Mouse (Mus musculus): ENCODE measurements around the gene Ifi27l2a.
"Not testable (repeated sequence)": the region's sequence is repeated elsewhere in the genome, so short reads cannot be mapped to it uniquely, and the experiment has no call there.

The Ifi27l2a gene

GRCm38 (mm10) chr12:103443524-103443923 is at the start of gene Ifi27l2a:
Gene Ifi27l2a, minus strand, starts transcription at chr12:103443680.
- peak; percentile 48 for DNase-seq (ENCODE audit: low read depth, low spot score)

GRCm38 (mm10) chr12:103492767-103493166 is 49.3 kb upstream of the Ifi27l2a start:
- peak; percentile 74 for DNase-seq (ENCODE audit: low read depth, low spot score)

GRCm38 (mm10) chr12:103491091-103491730 is 47.7 kb upstream of the Ifi27l2a start:
- DNase-seq (ENCODE audit: low read depth, low spot score) = no peak

GRCm38 (mm10) chr12:103487750-103488149 is 44.3 kb upstream of the Ifi27l2a start:
- DNase-seq (ENCODE audit: low read depth, low spot score) = no peak

GRCm38 (mm10) chr12:103487276-103487675 is 43.8 kb upstream of the Ifi27l2a start:
- DNase-seq (ENCODE audit: low read depth, low spot score) = peak; percentile 64

GRCm38 (mm10) chr12:103486726-103487125 is 43.2 kb upstream of the Ifi27l2a start:
- DNase-seq (ENCODE audit: low read depth, low spot score) = peak; percentile 70

GRCm38 (mm10) chr12:103484200-103484972 is 40.9 kb upstream of the Ifi27l2a start:
- not testable (repeated sequence) for DNase-seq (ENCODE audit: low read depth, low spot score)

- no peak for DNase-seq (ENCODE audit: low read depth, low spot score)
These were observed 39.3 kb upstream of the Ifi27l2a start for GRCm38 (mm10) chr12:103482781-103483180.

- DNase-seq (ENCODE audit: low read depth, low spot score) = no peak
These were observed 38.2 kb upstream of the Ifi27l2a start for GRCm38 (mm10) chr12:103481671-103482070.

GRCm38 (mm10) chr12:103477461-103478015 is 34.1 kb upstream of the Ifi27l2a start:
- no peak for DNase-seq (ENCODE audit: low read depth, low spot score)

- no peak for DNase-seq (ENCODE audit: low read depth, low spot score)
These were observed 33.4 kb upstream of the Ifi27l2a start for GRCm38 (mm10) chr12:103476779-103477389.

GRCm38 (mm10) chr12:103474481-103474880 is 31.0 kb upstream of the Ifi27l2a start:
- no peak for DNase-seq (ENCODE audit: low read depth, low spot score)

GRCm38 (mm10) chr12:103457140-103457539 is 13.7 kb upstream of the Ifi27l2a start, which contains the start of gene Ifi27l2b:
Gene Ifi27l2b, minus strand, starts transcription at chr12:103457223.
- DNase-seq (ENCODE audit: low read depth, low spot score) = no peak

GRCm38 (mm10) chr12:103456727-103457126 is 13.2 kb upstream of the Ifi27l2a start:
- DNase-seq (ENCODE audit: low read depth, low spot score) = not testable (repeated sequence)

GRCm38 (mm10) chr12:103453361-103453760 is 9.9 kb upstream of the Ifi27l2a start:
- DNase-seq (ENCODE audit: low read depth, low spot score) = no peak

- no peak for DNase-seq (ENCODE audit: low read depth, low spot score)
These were observed 1.6 kb upstream of the Ifi27l2a start for GRCm38 (mm10) chr12:103445060-103445459.

GRCm38 (mm10) chr12:103444261-103444660 is 781 bp upstream of the Ifi27l2a start:
- DNase-seq (ENCODE audit: low read depth, low spot score) = not testable (repeated sequence)

- no peak for DNase-seq (ENCODE audit: low read depth, low spot score)
These were observed 5.9 kb downstream of the Ifi27l2a start for GRCm38 (mm10) chr12:103437601-103438000.

GRCm38 (mm10) chr12:103434861-103435260 is 8.6 kb downstream of the Ifi27l2a start:
- no peak for DNase-seq (ENCODE audit: low read depth, low spot score)

- DNase-seq (ENCODE audit: low read depth, low spot score) = peak; percentile 94
These were observed 9.3 kb downstream of the Ifi27l2a start, which contains the start of gene Ifi27 for GRCm38 (mm10) chr12:103433986-103434731. Gene Ifi27, plus strand, starts transcription at chr12:103434211.

GRCm38 (mm10) chr12:103433430-103433829 is 10.1 kb downstream of the Ifi27l2a start:
- DNase-seq (ENCODE audit: low read depth, low spot score) = no peak
